Mouse (Mus musculus) B cell, adult (primary cell): Measurements from ENCODE around the gene Vps29. TPM values are rescaled to one million over a fixed set of nuclear protein-coding genes. Genes with fewer than 3 reads are reported as not detected.

Experiments used
- total RNA-seq: library from RNA; stranded (reverse); gene quantifications from 4 replicates; pipeline ENCODE4 v1.2.4, GENCODE M21; 2023; ENCODE audit not compliant: inconsistent age

The Vps29 gene
- total RNA-seq: 42.8 to 63.4 TPM (median 56.8 TPM) in 4 replicates

DNA sequence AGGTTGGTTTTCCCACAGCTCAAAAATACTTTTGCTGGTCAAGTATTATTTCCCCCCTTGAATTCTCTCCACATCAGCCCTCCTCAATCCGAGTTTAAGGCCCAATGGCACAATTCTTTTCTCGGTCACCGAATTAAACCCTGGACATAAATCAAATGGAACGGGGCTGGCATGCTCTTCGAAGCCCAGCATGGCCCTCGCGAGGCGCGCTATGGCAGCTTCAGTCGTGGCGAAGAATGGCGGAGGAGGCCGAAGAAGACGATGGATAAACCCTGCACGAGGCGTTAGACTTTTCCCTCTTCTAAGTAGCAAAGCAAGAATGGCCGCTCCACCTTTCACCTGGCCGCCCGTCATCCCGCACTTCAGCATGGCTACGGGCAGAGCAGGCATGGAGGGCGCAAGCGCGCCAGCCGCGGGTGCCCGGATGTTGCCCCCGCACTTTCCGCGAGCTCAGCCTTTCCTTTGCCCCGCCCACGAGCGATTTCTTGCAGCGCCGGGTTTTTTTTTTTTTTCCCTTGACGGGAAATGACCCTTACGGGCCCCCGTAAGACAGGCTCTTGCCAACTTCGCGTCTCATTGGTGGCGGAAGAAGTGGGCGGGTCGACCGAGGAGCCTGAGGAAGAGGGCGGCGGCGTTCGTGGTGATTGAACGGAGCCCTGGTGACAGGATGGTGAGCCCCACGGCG is at the start of gene Vps29, which contains the start of gene Rad9b:
Gene Vps29, plus strand, starts transcription at position 563 of the 685 bp plus-strand sequence.
Gene Rad9b, minus strand, starts transcription at position 427 of the 685 bp plus-strand sequence.

DNA sequence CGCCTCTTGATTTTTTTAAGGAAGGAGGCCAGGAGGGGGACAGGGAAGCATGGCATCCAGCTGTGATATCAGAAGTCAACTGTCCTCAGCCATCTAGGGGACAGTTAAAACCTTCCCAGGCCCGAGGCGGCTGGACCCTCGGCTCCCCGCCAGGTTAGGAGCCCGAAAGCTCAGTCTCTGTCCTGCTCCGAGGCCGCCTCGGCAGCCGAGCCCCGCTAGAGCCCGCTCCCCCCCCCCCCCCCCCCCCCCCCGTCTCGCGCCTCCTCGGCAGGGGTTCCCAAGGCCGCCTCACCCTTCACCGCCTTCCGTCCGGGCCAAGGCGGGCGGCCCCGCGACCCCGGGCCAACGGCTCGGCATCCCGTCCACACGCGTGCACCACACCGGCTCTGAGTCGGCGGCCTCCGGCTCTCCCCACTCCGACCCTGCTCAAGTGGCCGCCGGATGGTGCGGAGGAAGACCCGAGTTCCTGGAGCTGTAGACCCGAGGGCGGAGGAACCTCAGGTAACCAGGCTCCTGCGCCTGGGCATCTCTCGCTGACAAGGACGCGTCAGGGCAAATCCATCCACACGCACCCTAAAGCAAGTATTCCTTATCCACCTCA is 17.5 kb downstream of the Vps29 start, which contains the start of gene Gpn3:
Gene Gpn3, plus strand, starts transcription at position 286 of the 601 bp plus-strand sequence.

DNA sequence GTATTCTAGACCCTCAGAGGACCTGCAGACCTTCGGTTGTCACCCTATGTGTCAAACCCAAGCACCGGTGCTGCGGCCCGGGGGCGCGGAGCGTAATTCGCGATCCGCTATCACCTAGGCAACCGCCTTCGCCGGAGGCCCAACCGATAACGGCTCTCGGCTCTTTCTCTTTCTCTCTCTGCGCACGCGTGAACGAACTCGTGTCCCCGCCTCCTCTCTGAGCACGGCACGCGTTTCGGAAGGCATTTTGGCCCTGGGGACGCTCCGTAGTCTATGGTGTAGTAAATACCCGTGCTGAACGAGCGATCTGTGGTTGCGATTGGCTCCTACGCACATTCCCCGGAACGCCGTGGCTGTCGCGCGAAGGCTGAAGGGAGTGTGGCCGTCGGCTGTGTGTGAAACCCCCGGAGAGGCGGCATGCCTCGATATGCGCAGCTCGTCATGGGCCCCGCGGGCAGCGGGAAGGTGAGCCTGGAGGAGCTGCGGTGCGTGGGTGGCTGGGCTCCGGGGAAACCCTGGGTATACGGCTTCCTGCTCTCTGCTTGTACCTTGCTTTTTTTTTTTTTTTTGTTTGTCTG is 18.1 kb downstream of the Vps29 start, which contains the start of gene Fam216a:
Gene Fam216a, minus strand, starts transcription at position 173 of the 578 bp plus-strand sequence.

DNA sequence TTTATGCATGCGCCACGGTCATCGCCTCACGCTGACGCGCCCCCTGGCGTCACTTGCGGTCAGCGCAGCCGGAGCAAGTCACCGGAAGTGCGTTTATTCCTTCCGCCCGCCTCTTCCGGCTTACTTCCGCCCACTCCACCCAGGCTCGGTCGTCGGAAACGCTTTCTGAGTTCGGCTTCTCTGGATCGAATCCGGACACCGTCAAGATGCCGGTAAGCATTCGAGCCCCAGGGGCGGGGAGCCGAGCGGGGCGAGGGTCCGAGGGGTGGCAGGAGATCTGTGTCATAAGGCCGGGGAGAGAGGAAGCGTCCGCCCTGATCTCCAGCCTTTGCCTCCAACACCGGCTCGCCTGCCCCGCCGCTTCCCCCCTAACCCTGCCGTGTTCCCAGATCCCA is 37.6 kb downstream of the Vps29 start, which contains the start of gene Arpc3:
Gene Arpc3, plus strand, starts transcription at position 93 of the 395 bp plus-strand sequence.

Other genes with a start within 250 kb of the Vps29 start
- 0.57 to 0.69 TPM in 2 of 4 replicates, not detected in the others for gene Ccdc63, start 213.5 kb upstream of the Vps29 start, total RNA-seq
- 243 to 286 TPM (median 263 TPM) in 4 replicates for gene Ppp1cc, start 196.1 kb upstream of the Vps29 start, total RNA-seq
- 840 to 894 TPM (median 863 TPM) in 4 replicates for gene Hvcn1, start 147.6 kb upstream of the Vps29 start, total RNA-seq
- gene Tctn1, start 89.9 kb upstream of the Vps29 start, total RNA-seq: 22.5 to 24.0 TPM (median 23.8 TPM) in 4 replicates
- gene Pptc7, start 70.0 kb upstream of the Vps29 start, total RNA-seq: 25.5 to 27.0 TPM (median 26.2 TPM) in 4 replicates
- 5.3 to 7.2 TPM (median 6.9 TPM) in 4 replicates for gene Rad9b, start 136 bp upstream of the Vps29 start, total RNA-seq
- gene Gpn3, start 17.5 kb downstream of the Vps29 start, total RNA-seq: 34.1 to 42.0 TPM (median 38.1 TPM) in 4 replicates
- 7.1 to 10.6 TPM (median 9.0 TPM) in 4 replicates for gene Fam216a, start 18.0 kb downstream of the Vps29 start, total RNA-seq
- gene Arpc3, start 37.5 kb downstream of the Vps29 start, total RNA-seq: 371 to 419 TPM (median 385 TPM) in 4 replicates
- gene Anapc7, start 67.3 kb downstream of the Vps29 start, total RNA-seq: 31.3 to 37.9 TPM (median 32.4 TPM) in 4 replicates
- 70.5 to 87.9 TPM (median 75.7 TPM) in 4 replicates for gene Atp2a2, start 147.9 kb downstream of the Vps29 start, total RNA-seq